Mouse (Mus musculus) CD8-positive naive resting alpha-beta T cell, adult 2 months (primary cell): ENCODE measurements around the gene Asap3.

ENCODE experiments used
- DNase-seq, 2 experiments: peaks; one replicate each; pipeline ENCODE4 v3.0.0; 2022; ENCODE audit warnings: low read depth in 2 of 2, low spot score in 2 of 2

Asap3 gene

GRCm38 (mm10) chr4:136290781-136291595 lies 84.8 kb downstream of the Asap3 start:
- DNase-seq: no peak

GRCm38 (mm10) chr4:136291692-136292091 lies 85.5 kb downstream of the Asap3 start:
- no peak for DNase-seq
